Mouse (Mus musculus): ENCODE data around the gene Dll4.

DNA sequence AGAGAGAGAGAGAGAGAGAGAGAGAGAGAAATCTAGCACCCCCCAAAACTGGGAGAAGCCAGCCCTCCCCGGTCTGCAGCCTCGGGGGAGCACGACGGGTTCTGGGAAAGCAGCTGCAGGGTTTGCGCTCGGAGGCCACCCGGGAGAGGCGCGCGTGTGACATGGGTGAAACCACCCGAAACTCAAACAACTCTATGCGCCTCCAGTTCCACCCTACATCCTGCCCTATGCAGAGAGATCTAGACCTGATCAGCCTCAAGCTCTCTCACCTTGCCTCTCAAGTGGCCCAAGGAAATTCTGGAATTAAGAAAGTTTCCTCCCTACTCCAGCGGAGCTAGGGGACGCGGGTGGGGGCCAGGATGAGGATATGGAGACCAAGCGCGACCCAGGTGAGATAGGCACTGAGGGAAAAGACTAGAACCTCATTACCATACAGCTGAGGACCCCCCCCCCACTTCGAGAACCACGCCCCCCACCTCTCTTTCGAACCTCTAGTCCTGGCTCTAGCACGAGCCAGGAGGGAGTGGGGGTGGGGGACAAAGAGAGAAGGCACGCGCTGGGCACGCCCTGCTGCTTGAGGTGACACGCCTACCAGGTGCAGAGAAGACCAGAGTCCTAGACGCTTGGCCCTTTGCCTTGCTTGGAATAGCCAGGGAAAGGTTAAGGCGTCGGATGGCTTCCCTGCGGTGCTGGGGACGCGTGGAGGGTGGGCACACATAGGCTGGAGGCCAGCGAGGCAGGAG lies 837 bp upstream of the Dll4 start:
- TF ChIP-seq POLR2A (IDR thresholded peaks at IDR 0.05; ENCODE audit: insufficient read depth, low read depth, low read length) (no peak), CTCF (IDR thresholded peaks at IDR 0.05) (no peak)
